Mouse (Mus musculus): ENCODE data around the gene Ppp1r12c.

Ppp1r12c gene

GRCm38 (mm10) chr7:4493991-4494390, 7.5 kb downstream of the Ppp1r12c start:
- DNase-seq (ENCODE audit: low read depth in 1 of 2, low spot score in 2 of 2), result no peak

GRCm38 (mm10) chr7:4492284-4493224, 8.9 kb downstream of the Ppp1r12c start:
- peak in 1 of 2 experiments; percentile 53 for DNase-seq (ENCODE audit: low read depth in 1 of 2, low spot score in 2 of 2)

- no peak for DNase-seq (ENCODE audit: low read depth in 1 of 2, low spot score in 2 of 2)
Measured at GRCm38 (mm10) chr7:4491308-4491707, 10.2 kb downstream of the Ppp1r12c start.

- no peak for DNase-seq (ENCODE audit: low read depth in 1 of 2, low spot score in 2 of 2)
Measured at GRCm38 (mm10) chr7:4482281-4482680, 19.2 kb downstream of the Ppp1r12c start.

GRCm38 (mm10) chr7:4479674-4480073, 21.8 kb downstream of the Ppp1r12c start:
- DNase-seq (ENCODE audit: low read depth in 1 of 2, low spot score in 2 of 2), result peak in 1 of 2 experiments; percentile 11

GRCm38 (mm10) chr7:4478796-4479291, 22.6 kb downstream of the Ppp1r12c start:
- DNase-seq (ENCODE audit: low read depth in 1 of 2, low spot score in 2 of 2), result no peak

GRCm38 (mm10) chr7:4478021-4478795, 23.3 kb downstream of the Ppp1r12c start:
- DNase-seq (ENCODE audit: low read depth in 1 of 2, low spot score in 2 of 2), result no peak

GRCm38 (mm10) chr7:4473940-4474339, 27.5 kb downstream of the Ppp1r12c start:
- DNase-seq (ENCODE audit: low read depth in 1 of 2, low spot score in 2 of 2), result no peak

GRCm38 (mm10) chr7:4471179-4471555, 30.3 kb downstream of the Ppp1r12c start:
- peak in 1 of 2 experiments; percentile 25 for DNase-seq (ENCODE audit: low read depth in 1 of 2, low spot score in 2 of 2)

GRCm38 (mm10) chr7:4470275-4471178, 31.0 kb downstream of the Ppp1r12c start:
- no peak for DNase-seq (ENCODE audit: low read depth in 1 of 2, low spot score in 2 of 2)

- no peak for DNase-seq (ENCODE audit: low read depth in 1 of 2, low spot score in 2 of 2)
Measured at GRCm38 (mm10) chr7:4467801-4468200, 33.7 kb downstream of the Ppp1r12c start.

- no peak for DNase-seq (ENCODE audit: low read depth in 1 of 2, low spot score in 2 of 2)
Measured at GRCm38 (mm10) chr7:4464194-4464824, 37.2 kb downstream of the Ppp1r12c start.

GRCm38 (mm10) chr7:4460576-4461434, 40.7 kb downstream of the Ppp1r12c start, which contains the start of gene Eps8l1:
TSS of gene Eps8l1 (plus strand) at chr7:4460674.
- no peak for DNase-seq (ENCODE audit: low read depth in 1 of 2, low spot score in 2 of 2)

GRCm38 (mm10) chr7:4452644-4453043, 48.8 kb downstream of the Ppp1r12c start:
- no peak for DNase-seq (ENCODE audit: low read depth in 1 of 2, low spot score in 2 of 2)

- DNase-seq (ENCODE audit: low read depth in 1 of 2, low spot score in 2 of 2), result no peak
Measured at GRCm38 (mm10) chr7:4449211-4449610, 52.3 kb downstream of the Ppp1r12c start.

- DNase-seq (ENCODE audit: low read depth in 1 of 2, low spot score in 2 of 2), result no peak
Measured at GRCm38 (mm10) chr7:4448439-4448838, 53.0 kb downstream of the Ppp1r12c start.

- DNase-seq (ENCODE audit: low read depth in 1 of 2, low spot score in 2 of 2), result no peak
Measured at GRCm38 (mm10) chr7:4447138-4447537, 54.3 kb downstream of the Ppp1r12c start.

- DNase-seq (ENCODE audit: low read depth in 1 of 2, low spot score in 2 of 2), result peak; percentile 38 to 66
Measured at GRCm38 (mm10) chr7:4445216-4445791, 56.2 kb downstream of the Ppp1r12c start, which contains the start of gene Rdh13. TSS of gene Rdh13 (minus strand) at chr7:4445649.

GRCm38 (mm10) chr7:4440549-4440948, 60.9 kb downstream of the Ppp1r12c start:
- DNase-seq (ENCODE audit: low read depth in 1 of 2, low spot score in 2 of 2), result no peak

Data from monocyte, adult 2 months (primary cell).